Mouse (Mus musculus) forebrain, embryonic 16.5 days (tissue): ENCODE data around the gene Ifnl3. TPM values are rescaled to one million over a fixed set of nuclear protein-coding genes. Genes with fewer than 3 reads are reported as not detected.
"Not testable (repeated sequence)": the region's sequence is repeated elsewhere in the genome, so short reads cannot be mapped to it uniquely, and the experiment has no call there.

Experiments used
- ATAC-seq: fragments of 200-750 bp; cut with Nextera tagmentation; 2 replicates; pipeline ENCODE4 v1.8.0; 2017; ENCODE audit warnings: mild to moderate bottlenecking, moderate library complexity
- H3K27ac ChIP-seq: fragments of 300-500 bp; sonication (generic); 2 replicates; pipeline ENCODE4 v1.5.1; 2014; ENCODE audit warnings: low read length, control low read depth
- H3K27me3 ChIP-seq: fragments of 300-500 bp; sonication (generic); replicated peaks from 2 replicates; pipeline ENCODE4 v1.6.1; 2014; ENCODE audit warnings: low read length; ENCODE audit not compliant: control insufficient read depth, insufficient read depth
- H3K36me3 ChIP-seq: fragments of 300-500 bp; sonication (generic); 2 replicates; pipeline ENCODE4 v1.6.1; 2014; ENCODE audit not compliant: control insufficient read depth, insufficient read depth
- H3K4me1 ChIP-seq: fragments of 300-500 bp; sonication (generic); replicated peaks from 2 replicates; pipeline ENCODE4 v1.6.1; 2014; ENCODE audit warnings: low read length; ENCODE audit not compliant: control insufficient read depth, insufficient read depth
- H3K4me2 ChIP-seq: fragments of 300-500 bp; sonication (generic); 2 replicates; pipeline ENCODE4 v1.6.1; 2014; ENCODE audit warnings: mild to moderate bottlenecking, low read length, control low read depth
- H3K4me3 ChIP-seq: fragments of 300-500 bp; sonication (generic); replicated peaks from 2 replicates; pipeline ENCODE4 v1.5.1; 2014; ENCODE audit warnings: mild to moderate bottlenecking, low read length, control low read depth
- H3K9ac ChIP-seq: fragments of 300-500 bp; sonication (generic); replicated peaks from 2 replicates; pipeline ENCODE4 v1.6.1; 2014; ENCODE audit warnings: low read depth, low read length, control low read depth
- H3K9me3 ChIP-seq: fragments of 300-500 bp; sonication (generic); 2 replicates; pipeline ENCODE4 v1.6.1; 2016; ENCODE audit warnings: low read length; ENCODE audit not compliant: control insufficient read depth
- WGBS: fragments of 180-500 bp; shearing (Covaris S2); extraction: QIAGEN DNeasy Blood & Tissue Kit; methylation state at CpG from one replicate; pipeline ENCODE4 v1.1.7; 2014; 5-methylcytosine and 5-hydroxymethylcytosine counted together
- polyA plus RNA-seq: library from polyadenylated mRNA; unstranded; fragments of >200 nt; fragmentation: Nextera tagmentation; extraction: Ambion mirVana; gene quantifications from 2 replicates; pipeline ENCODE4 v1.2.1, GENCODE M21; 2015

Gene Ifnl3
- polyA plus RNA-seq, 1 experiment from 2014 or later, result not detected

DNA sequence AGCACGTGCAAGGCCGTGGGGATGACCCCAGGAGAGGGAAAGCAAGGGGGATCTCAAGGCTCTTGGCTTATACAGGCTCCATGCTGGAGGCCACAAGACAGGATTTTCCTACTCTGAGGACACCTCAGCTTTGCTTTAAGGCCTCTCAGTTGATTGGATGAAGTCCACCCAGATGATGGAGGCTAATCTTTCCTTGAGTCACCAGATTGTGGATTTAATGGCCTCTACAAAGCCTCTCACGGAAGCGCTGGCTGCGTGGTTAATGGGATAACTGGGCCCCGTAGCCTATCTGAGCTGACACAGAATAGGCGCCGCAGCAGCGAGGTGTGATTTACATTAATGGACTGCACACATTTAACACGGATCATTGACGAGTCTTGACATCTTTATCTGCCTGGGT, 27.2 kb upstream of the Ifnl3 start:
- Histone ChIP-seq H3K4me3 (no peak overlapping the region), H3K36me3 (no peaks in the 10 kb centered on the region), H3K9me3 (no peaks in the 10 kb centered on the region), H3K27ac (no peak overlapping the region), H3K4me2 (no peak overlapping the region), H3K27me3 (no peaks in the 10 kb centered on the region), H3K4me1 (no peaks in the 10 kb centered on the region), H3K9ac (no peak overlapping the region)
- no peak for ATAC-seq
- WGBS, result 63% methylated on average over 11 of the region's 11 CpGs

GRCm38 (mm10) chr7:28505585-28505984, 17.1 kb upstream of the Ifnl3 start:
- no peak overlapping the region for H3K9ac ChIP-seq

GRCm38 (mm10) chr7:28509121-28509520, 13.5 kb upstream of the Ifnl3 start:
- H3K4me3 ChIP-seq, H3K4me2 ChIP-seq, H3K9ac ChIP-seq, H3K27me3 ChIP-seq, ATAC-seq, H3K4me1 ChIP-seq, H3K36me3 ChIP-seq, H3K27ac ChIP-seq, H3K9me3 ChIP-seq: not testable (repeated sequence)
- 40% methylated on average over 1 of the region's 2 CpGs for WGBS

More at GRCm38 (mm10) chr7:28505585-28505984, 17.1 kb upstream of the Ifnl3 start:
- H3K4me3 ChIP-seq, result no peak overlapping the region
- no peak overlapping the region for H3K27ac ChIP-seq
- no peak for ATAC-seq
- H3K36me3 ChIP-seq, result no peaks in the 10 kb centered on the region
- H3K4me2 ChIP-seq, result no peak overlapping the region
- WGBS, result 11% methylated on average over 5 of the region's 5 CpGs
- no peaks in the 10 kb centered on the region for H3K27me3 ChIP-seq
- no peaks in the 10 kb centered on the region for H3K9me3 ChIP-seq
- H3K4me1 ChIP-seq, result no peaks in the 10 kb centered on the region

DNA sequence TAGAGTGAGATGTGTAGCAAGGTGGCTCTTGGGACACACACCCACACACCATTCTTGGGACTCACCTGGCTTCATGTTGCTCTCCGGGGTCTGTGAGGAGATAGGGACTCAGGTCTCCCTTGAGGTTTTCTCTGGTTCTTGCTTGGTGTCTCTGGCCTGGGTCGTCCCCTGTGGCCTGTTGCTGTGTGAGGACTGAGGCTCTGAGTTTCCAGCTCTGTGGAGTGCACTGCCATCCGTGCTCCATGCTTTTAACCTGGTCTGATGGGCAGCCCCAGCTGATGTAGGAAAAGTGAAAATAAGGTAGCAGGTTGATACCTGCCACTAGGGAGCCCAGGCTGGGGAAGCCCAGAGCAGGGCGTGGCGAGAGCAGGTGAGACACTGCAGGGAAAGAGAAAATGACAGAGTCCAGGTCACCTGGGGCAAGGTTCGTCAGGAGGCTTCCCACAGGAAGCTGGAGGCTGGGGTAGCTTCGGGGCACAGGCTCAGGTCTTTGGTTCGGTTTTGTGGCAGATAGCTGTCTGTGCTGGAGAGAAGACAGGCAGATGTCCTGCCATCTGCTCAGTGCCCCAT, 12.1 kb upstream of the Ifnl3 start, which contains the start of gene Ifnl2:
TSS of gene Ifnl2 (minus strand) at position 51 of the 570 bp plus-strand sequence.
- not testable (repeated sequence) for H3K36me3 ChIP-seq, H3K4me2 ChIP-seq, H3K27me3 ChIP-seq, H3K9me3 ChIP-seq, H3K4me3 ChIP-seq, ATAC-seq, H3K27ac ChIP-seq, H3K4me1 ChIP-seq, H3K9ac ChIP-seq
- 63% methylated on average over 8 of the region's 8 CpGs for whole genome bisulfite sequencing

GRCm38 (mm10) chr7:28511441-28511840, 11.2 kb upstream of the Ifnl3 start:
- H3K4me1 ChIP-seq, result no peaks in the 10 kb centered on the region
- no peaks in the 10 kb centered on the region for H3K36me3 ChIP-seq
- no peak overlapping the region for H3K4me3 ChIP-seq
- no peak overlapping the region for H3K9ac ChIP-seq
- no peaks in the 10 kb centered on the region for H3K27me3 ChIP-seq
- H3K27ac ChIP-seq, result no peak overlapping the region
- no peaks in the 10 kb centered on the region for H3K9me3 ChIP-seq
- WGBS, result 68% methylated on average over 8 of the region's 8 CpGs
- H3K4me2 ChIP-seq, result no peak overlapping the region
- no peak for ATAC-seq

DNA sequence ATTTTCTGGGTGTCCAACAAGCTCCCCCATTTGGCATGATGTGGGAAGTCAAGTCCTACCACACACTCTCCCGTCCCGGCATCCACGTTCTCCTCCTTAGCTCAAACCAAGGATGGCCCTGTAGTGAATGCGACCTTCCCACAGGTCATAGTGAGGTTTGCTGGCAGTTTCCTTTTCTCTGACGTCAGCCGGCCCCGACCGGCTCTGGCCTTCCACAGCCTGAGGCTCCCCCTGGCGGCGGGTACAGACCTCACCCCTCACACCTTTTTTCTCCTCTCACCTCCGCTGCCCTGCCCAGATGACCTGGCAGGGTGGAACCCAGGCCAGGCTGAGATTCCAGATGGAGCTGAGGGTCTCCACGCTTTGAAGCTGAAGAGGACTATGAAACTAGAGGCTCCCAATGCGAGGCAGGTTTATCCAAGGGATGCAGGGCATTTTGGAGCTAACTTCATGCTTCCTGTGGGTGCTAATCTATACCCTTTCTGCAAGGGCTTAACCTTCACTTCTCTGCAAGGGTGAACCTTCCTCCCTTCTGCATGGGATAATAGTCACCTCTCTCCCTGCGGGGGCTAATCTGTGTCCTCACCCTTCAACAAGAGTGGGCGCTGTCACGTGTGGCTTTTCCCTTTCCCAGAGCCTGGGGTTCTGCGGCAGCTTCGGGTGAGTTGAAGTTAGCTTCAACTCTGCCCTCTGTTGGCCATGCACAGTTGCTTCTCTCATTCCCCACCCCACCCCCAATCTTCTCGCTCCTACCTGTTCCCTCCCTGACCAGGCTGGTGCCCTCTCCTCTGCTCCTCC, 5.5 kb downstream of the Ifnl3 start:
- H3K4me2 ChIP-seq, result no peak overlapping the region
- no peaks in the 10 kb centered on the region for H3K27me3 ChIP-seq
- no peak for ATAC-seq
- H3K36me3 ChIP-seq, result no peaks in the 10 kb centered on the region
- WGBS, result 5% methylated on average over 19 of the region's 19 CpGs
- no peak overlapping the region for H3K9ac ChIP-seq
- H3K9me3 ChIP-seq, result no peaks in the 10 kb centered on the region
- H3K4me3 ChIP-seq, result no peak overlapping the region
- no peaks in the 10 kb centered on the region for H3K4me1 ChIP-seq
- no peak overlapping the region for H3K27ac ChIP-seq

GRCm38 (mm10) chr7:28532005-28532404, 9.4 kb downstream of the Ifnl3 start:
- Histone ChIP-seq H3K4me3 (no peak overlapping the region), H3K27me3 (no peaks in the 10 kb centered on the region), H3K9me3 (no peaks in the 10 kb centered on the region), H3K9ac (no peak overlapping the region), H3K27ac (no peak overlapping the region), H3K36me3 (no peaks in the 10 kb centered on the region), H3K4me1 (no peaks in the 10 kb centered on the region), H3K4me2 (no peak overlapping the region)
- 76% methylated on average over 8 of the region's 8 CpGs for WGBS
- no peak for ATAC-seq

GRCm38 (mm10) chr7:28538886-28539285, 16.2 kb downstream of the Ifnl3 start:
- ATAC-seq, H3K4me3 ChIP-seq, H3K4me1 ChIP-seq, H3K36me3 ChIP-seq, H3K27ac ChIP-seq, H3K9me3 ChIP-seq, H3K9ac ChIP-seq, H3K27me3 ChIP-seq, H3K4me2 ChIP-seq: not testable (repeated sequence)
- whole genome bisulfite sequencing, result 92% methylated on average over 6 of the region's 6 CpGs

- H3K4me3 ChIP-seq, result no peak within 1 kb of the TSS
- H3K4me2 ChIP-seq, result no peak within 1 kb of the TSS
- no peaks in the 10 kb centered on the region for H3K36me3 ChIP-seq
- no peak within 1 kb of the TSS for H3K27ac ChIP-seq
- peaks cover 12% of the 10 kb centered on the region for H3K27me3 ChIP-seq
- no peaks in the 10 kb centered on the region for H3K9me3 ChIP-seq
- H3K4me1 ChIP-seq, result no peaks in the 10 kb centered on the region
- no peak for ATAC-seq
- WGBS, result 85% methylated on average over 4 of the region's 4 CpGs
- no peak within 1 kb of the TSS for H3K9ac ChIP-seq
These were observed 17.9 kb downstream of the Ifnl3 start, which contains the start of gene Sycn for GRCm38 (mm10) chr7:28540526-28540925. TSS of gene Sycn (plus strand) at chr7:28540885.
